Mouse (Mus musculus): ENCODE measurements at regions not wholly inside any gene's neighbourhood (a gene's known extent, or its start where the extent isn't known, plus 50 kb on each side); places are given as distances from the start of the nearest gene placed in this dataset.

DNA sequence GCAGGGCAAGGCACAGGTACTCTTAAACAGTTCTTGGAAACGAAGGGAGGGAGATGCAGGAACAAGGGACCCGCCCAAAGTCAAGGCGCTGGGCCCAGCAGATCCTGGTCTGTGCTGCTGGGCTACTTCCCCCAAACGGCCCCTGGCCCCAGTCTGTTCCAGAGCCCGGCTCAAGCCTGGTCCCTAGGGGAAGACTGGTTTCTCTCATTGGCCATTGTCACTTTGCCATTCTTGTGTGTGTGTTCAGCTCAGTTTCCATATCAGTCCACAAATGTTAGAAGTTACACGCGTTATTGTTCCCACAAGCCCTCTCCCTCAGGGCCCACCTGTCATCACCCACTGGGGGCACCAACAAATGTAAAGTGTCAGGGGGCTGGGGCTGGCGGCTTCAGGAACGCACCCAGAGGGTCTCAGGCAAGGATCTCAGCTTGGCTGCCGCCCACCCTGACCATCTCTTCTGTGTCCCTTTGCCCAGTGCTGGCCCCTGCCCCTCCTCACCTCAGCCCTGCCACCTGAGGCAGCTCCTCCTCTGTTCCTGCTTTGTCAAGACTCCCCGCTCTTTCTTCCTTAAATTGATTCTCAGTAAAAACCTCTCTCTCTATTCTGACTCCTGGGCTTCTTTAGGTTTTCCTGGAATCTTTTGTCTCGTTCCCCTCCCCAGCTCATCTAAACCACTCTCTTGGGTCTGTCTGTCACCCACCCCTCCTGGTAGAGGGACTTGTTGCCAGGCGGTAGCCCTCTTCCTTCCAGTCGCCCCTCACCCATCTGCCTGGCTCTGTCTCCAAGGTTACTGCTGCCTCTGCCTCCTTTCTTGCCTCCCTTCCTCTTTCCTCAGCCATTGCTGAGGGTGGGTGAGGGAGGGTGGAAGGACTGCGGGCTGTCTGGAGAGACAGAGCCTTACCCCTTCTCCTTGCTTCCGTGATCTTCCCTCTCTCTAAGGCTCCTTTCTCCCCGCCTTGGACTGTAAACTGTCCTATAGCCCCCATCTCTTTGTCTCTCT lies 69.2 kb upstream of the 4931429L15Rik start:
- no peak for DNase-seq (ENCODE audit: low spot score)

DNA sequence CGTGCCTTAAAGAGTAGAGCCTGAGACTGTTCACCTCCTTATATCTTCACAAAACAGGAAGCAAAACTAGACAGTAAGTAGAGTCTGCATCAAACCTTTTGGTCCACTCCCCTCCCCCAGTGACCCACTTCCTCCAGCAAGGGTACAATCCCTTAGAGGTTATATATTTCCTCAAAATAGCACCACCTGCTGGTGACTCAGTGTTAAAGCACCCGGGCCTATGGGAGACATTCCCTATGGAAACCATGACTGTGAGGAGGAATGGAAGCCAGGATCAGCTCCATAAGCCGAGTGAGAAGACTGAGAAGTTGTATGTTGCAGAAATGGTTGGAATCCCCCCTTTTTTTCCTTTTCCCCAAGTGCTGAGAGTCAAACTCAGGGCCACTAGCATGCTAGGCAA lies 66.5 kb upstream of the 4931429L15Rik start:
- no peak for DNase-seq (ENCODE audit: low spot score)

DNA sequence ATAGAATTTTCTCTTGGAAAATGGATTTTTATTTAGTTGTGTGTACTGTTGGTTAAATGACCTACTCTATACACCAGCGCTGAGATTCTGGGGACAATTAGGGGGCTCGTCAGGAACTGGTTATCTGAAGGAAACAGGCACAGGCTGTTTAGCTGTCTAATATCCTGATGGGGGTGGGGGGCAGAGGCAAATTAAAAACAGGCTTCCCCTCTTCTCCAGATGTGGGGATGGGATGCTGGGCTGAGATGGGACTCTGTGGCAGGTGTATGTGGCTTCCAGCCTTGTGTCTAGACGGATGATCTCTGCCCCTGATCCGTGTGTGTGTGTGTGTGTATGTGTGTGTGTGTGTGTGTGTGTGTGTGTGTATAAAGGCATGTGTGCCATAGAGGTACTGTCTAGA lies 61.6 kb upstream of the 4931429L15Rik start:
- DNase-seq (ENCODE audit: low spot score) = no peak

DNA sequence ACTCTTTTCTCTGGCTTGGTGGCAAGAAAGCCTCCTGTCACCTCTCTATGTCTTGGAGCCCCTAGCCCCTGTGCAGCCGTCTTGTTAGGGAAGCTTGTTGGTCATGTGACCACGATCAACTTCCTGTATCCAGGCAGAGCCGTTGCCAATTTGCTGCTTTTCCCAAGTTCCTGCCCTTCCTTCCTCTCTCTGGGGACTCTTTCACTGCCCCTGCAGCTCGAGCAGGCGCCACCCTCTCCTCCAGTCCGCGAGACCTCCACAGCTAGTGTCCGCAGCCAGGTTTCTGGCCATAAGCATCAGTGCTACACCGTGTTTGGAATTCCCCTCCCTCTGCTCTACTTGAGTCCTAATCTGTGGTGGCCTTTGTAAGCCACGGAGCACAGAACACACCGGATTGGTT lies 59.7 kb upstream of the 4931429L15Rik start:
- DNase-seq (ENCODE audit: low spot score) = no peak

DNA sequence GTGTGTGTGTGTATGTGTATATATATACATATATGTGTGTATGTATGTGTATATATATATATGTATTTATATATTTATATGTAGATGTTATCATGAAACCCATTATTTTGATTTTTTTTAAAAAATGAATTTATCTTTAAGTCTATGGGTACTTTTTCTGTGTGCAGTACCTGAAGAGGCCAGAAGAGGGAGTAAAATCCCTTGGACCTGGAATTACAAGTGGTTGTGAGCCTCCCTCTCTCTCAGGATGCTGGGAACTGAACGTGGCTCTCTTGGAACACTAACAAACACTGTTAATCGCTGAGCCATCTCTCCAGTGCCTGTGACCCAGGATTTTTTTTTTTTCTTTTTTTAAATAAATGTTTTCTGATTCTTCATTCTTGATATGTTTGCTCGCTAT lies 58.6 kb upstream of the 4931429L15Rik start:
- DNase-seq (ENCODE audit: low spot score) = no peak
